Mouse (Mus musculus): ENCODE data around the gene Gabbr2.

Gabbr2 gene

GRCm38 (mm10) chr4:46863721-46864120 lies 128.0 kb downstream of the Gabbr2 start:
- no peak for DNase-seq (ENCODE audit: low spot score)

- no peak for DNase-seq (ENCODE audit: low spot score)
Observed at GRCm38 (mm10) chr4:46862677-46863076, 129.0 kb downstream of the Gabbr2 start.

- DNase-seq (ENCODE audit: low spot score): no peak
Observed at GRCm38 (mm10) chr4:46860586-46860985, 131.1 kb downstream of the Gabbr2 start.

- peak; percentile 73 for DNase-seq (ENCODE audit: low spot score)
Observed at GRCm38 (mm10) chr4:46858899-46859298, 132.8 kb downstream of the Gabbr2 start.

- no peak for DNase-seq (ENCODE audit: low spot score)
Observed at GRCm38 (mm10) chr4:46856145-46856544, 135.5 kb downstream of the Gabbr2 start.

GRCm38 (mm10) chr4:46854686-46855385 lies 136.8 kb downstream of the Gabbr2 start:
- no peak for DNase-seq (ENCODE audit: low spot score)

- DNase-seq (ENCODE audit: low spot score): no peak
Observed at GRCm38 (mm10) chr4:46853852-46854460, 137.7 kb downstream of the Gabbr2 start.

GRCm38 (mm10) chr4:46847745-46848144 lies 143.9 kb downstream of the Gabbr2 start:
- DNase-seq (ENCODE audit: low spot score): no peak

GRCm38 (mm10) chr4:46846396-46846795 lies 145.3 kb downstream of the Gabbr2 start:
- DNase-seq (ENCODE audit: low spot score): no peak

GRCm38 (mm10) chr4:46844982-46845643 lies 146.6 kb downstream of the Gabbr2 start:
- DNase-seq (ENCODE audit: low spot score): no peak

- no peak for DNase-seq (ENCODE audit: low spot score)
Observed at GRCm38 (mm10) chr4:46844567-46844966, 147.1 kb downstream of the Gabbr2 start.

GRCm38 (mm10) chr4:46842596-46842995 lies 149.1 kb downstream of the Gabbr2 start:
- DNase-seq (ENCODE audit: low spot score): no peak

- no peak for DNase-seq (ENCODE audit: low spot score)
Observed at GRCm38 (mm10) chr4:46840146-46840545, 151.5 kb downstream of the Gabbr2 start.

- DNase-seq (ENCODE audit: low spot score): no peak
Observed at GRCm38 (mm10) chr4:46837362-46837761, 154.3 kb downstream of the Gabbr2 start.

GRCm38 (mm10) chr4:46836065-46836464 lies 155.6 kb downstream of the Gabbr2 start:
- no peak for DNase-seq (ENCODE audit: low spot score)

GRCm38 (mm10) chr4:46835064-46835463 lies 156.6 kb downstream of the Gabbr2 start:
- no peak for DNase-seq (ENCODE audit: low spot score)

GRCm38 (mm10) chr4:46832834-46833544 lies 158.7 kb downstream of the Gabbr2 start:
- DNase-seq (ENCODE audit: low spot score): peak; percentile 29

- no peak for DNase-seq (ENCODE audit: low spot score)
Observed at GRCm38 (mm10) chr4:46829656-46830055, 162.0 kb downstream of the Gabbr2 start.

- DNase-seq (ENCODE audit: low spot score): no peak
Observed at GRCm38 (mm10) chr4:46828141-46828571, 163.5 kb downstream of the Gabbr2 start.

GRCm38 (mm10) chr4:46827471-46827870 lies 164.2 kb downstream of the Gabbr2 start:
- no peak for DNase-seq (ENCODE audit: low spot score)

- no peak for DNase-seq (ENCODE audit: low spot score)
Observed at GRCm38 (mm10) chr4:46825846-46826529, 165.7 kb downstream of the Gabbr2 start.

GRCm38 (mm10) chr4:46823738-46824137 lies 167.9 kb downstream of the Gabbr2 start:
- DNase-seq (ENCODE audit: low spot score): no peak

Measured in retina, embryonic 14.5 days (tissue).